Mouse (Mus musculus): Measurements from ENCODE around the gene Tex33. TPM values are rescaled to one million over a fixed set of nuclear protein-coding genes. Genes with fewer than 3 reads are reported as not detected.

The Tex33 gene
- polyA plus RNA-seq, 1 experiment from 2014 or later, result not detected

GRCm38 (mm10) chr15:78328520-78329097 is 67.1 kb downstream of the Tex33 start:
- Histone ChIP-seq H3K4me1 (replicated peaks; ENCODE audit: control insufficient read depth, insufficient read depth, low read length) (no peaks in the 10 kb centered on the region), H3K4me2 (replicated peaks; ENCODE audit: low read depth) (no peak overlapping the region), H3K4me3 (ENCODE audit: low read depth, low read length) (no peak overlapping the region), H3K9me3 (ENCODE audit: control insufficient read depth) (no peaks in the 10 kb centered on the region), H3K27ac (ENCODE audit: low read depth, low read length) (no peak overlapping the region), H3K27me3 (replicated peaks; ENCODE audit: control insufficient read depth, insufficient read depth, low read length) (no peaks in the 10 kb centered on the region), H3K9ac (ENCODE audit: low read depth, low read length) (no peak overlapping the region), H3K36me3 (ENCODE audit: control insufficient read depth, insufficient read depth) (no peaks in the 10 kb centered on the region)
- no peak for TF ChIP-seq CTCF (IDR thresholded peaks at IDR 0.05; ENCODE audit: low read depth)
- 83% methylated on average over 3 of the region's 3 CpGs for whole genome bisulfite sequencing
- ATAC-seq, result no peak

Small RNA genes lying within 50 kb of the gene (microRNA-seq; reads per million reads assigned to microRNA genes)
- not detected for gene Mir7676-2

Other genes starting within 250 kb of the Tex33 start
- 29.0 and 31.8 TPM in 2 replicates for gene Ift27, start 221.8 kb downstream of the Tex33 start, polyA plus RNA-seq (2015; fragmentation: Nextera tagmentation; extraction: Ambion mirVana)
- gene Pvalb, start 189.5 kb downstream of the Tex33 start, polyA plus RNA-seq (2015; fragmentation: Nextera tagmentation; extraction: Ambion mirVana), result not detected in 2 replicates
- 2.5 and 2.8 TPM in 2 replicates for gene Ncf4, start 151.1 kb downstream of the Tex33 start, polyA plus RNA-seq (2015; fragmentation: Nextera tagmentation; extraction: Ambion mirVana)
- gene Csf2rb2, start 90.2 kb downstream of the Tex33 start, polyA plus RNA-seq (2015; fragmentation: Nextera tagmentation; extraction: Ambion mirVana), result 0.31 and 0.42 TPM in 2 replicates
- 1.3 and 1.6 TPM in 2 replicates for gene Csf2rb, start 70.2 kb downstream of the Tex33 start, polyA plus RNA-seq (2015; fragmentation: Nextera tagmentation; extraction: Ambion mirVana)
- 36.7 and 48.3 TPM in 2 replicates for gene Tst, start 10.0 kb upstream of the Tex33 start, polyA plus RNA-seq (2015; fragmentation: Nextera tagmentation; extraction: Ambion mirVana)
- 2.8 and 3.2 TPM in 2 replicates for gene Mpst, start 10.5 kb upstream of the Tex33 start, polyA plus RNA-seq (2015; fragmentation: Nextera tagmentation; extraction: Ambion mirVana)
- gene Kctd17, start 32.7 kb upstream of the Tex33 start, polyA plus RNA-seq (2015; fragmentation: Nextera tagmentation; extraction: Ambion mirVana), result 18.6 and 20.1 TPM in 2 replicates
- gene Tmprss6, start 72.7 kb upstream of the Tex33 start, polyA plus RNA-seq (2015; fragmentation: Nextera tagmentation; extraction: Ambion mirVana), result 0.63 and 0.84 TPM in 2 replicates
- 0.58 and 0.63 TPM in 2 replicates for gene Il2rb, start 99.4 kb upstream of the Tex33 start, polyA plus RNA-seq (2015; fragmentation: Nextera tagmentation; extraction: Ambion mirVana)
- 14.3 and 16.0 TPM in 2 replicates for gene C1qtnf6, start 135.5 kb upstream of the Tex33 start, polyA plus RNA-seq (2015; fragmentation: Nextera tagmentation; extraction: Ambion mirVana)
- 0.05 and 0.10 TPM in 2 replicates for gene Sstr3, start 148.8 kb upstream of the Tex33 start, polyA plus RNA-seq (2015; fragmentation: Nextera tagmentation; extraction: Ambion mirVana)
- gene Rac2, start 176.9 kb upstream of the Tex33 start, polyA plus RNA-seq (2015; fragmentation: Nextera tagmentation; extraction: Ambion mirVana), result 9.0 and 9.9 TPM in 2 replicates
- gene Cyth4, start 201.1 kb upstream of the Tex33 start, polyA plus RNA-seq (2015; fragmentation: Nextera tagmentation; extraction: Ambion mirVana), result 2.5 and 3.1 TPM in 2 replicates